In genomic region chr2:134681271-134681961, GRCm38 (mm10) we compare ENCODE assay signal across 9 mouse cellular contexts. TPM values are rescaled to one million over a fixed set of nuclear protein-coding genes. Genes with fewer than 3 reads are reported as not detected.
DNase-seq lines count a peak whose midpoint lies in the region; ATAC-seq lines count a peak whose summit lies in the region.
"Had no signal": no experiment of that assay in that cellular context is flagged by ENCODE, and none has a peak within 500 bp of the region (broad histone marks: within the 10 kb centered on the region; RNA-seq: fewer than 3 reads in every experiment).

No protein-coding gene starts in this region.

- ATAC-seq in megakaryocyte-erythroid progenitor cell, adult 5-6 weeks (replicated peaks; ENCODE audit: low FRiP score, low TSS enrichment, poor library complexity, severe bottlenecking): peak; percentile 94

- DNase-seq in ovary, postnatal 14 days (ENCODE audit: low spot score): peak; percentile 14
- DNase-seq in ovary, adult 18-20 months (ENCODE audit: low spot score): no peak
- peak; percentile 7 for DNase-seq in cerebellum, adult 11-12 months
- peak; percentile 21 to 80 for DNase-seq in frontal cortex, adult 2 months (ENCODE audit: extremely low spot score in 1 of 2, low spot score in 1 of 2)
- peak; percentile 36 to 42 for DNase-seq in kidney, postnatal 36 days
- DNase-seq in T-cell, adult 2 months (ENCODE audit: low spot score): no peak
- no peak for DNase-seq in spleen, adult 18-20 months
- DNase-seq: liver, embryonic 13.5 days had no signal

RNA-seq across cellular contexts. Expression of gene Tmx4, which starts 37.5 kb away (rescaled TPM):
- polyA plus RNA-seq in frontal cortex, adult 2 months (2012; rRNA removed): 83.8 and 89.0 TPM in 2 replicates
- total RNA-seq in megakaryocyte-erythroid progenitor cell, adult 5-6 weeks (2014; fragmentation: Nextera tagmentation): 17.6 and 24.0 TPM in 2 replicates
- total RNA-seq in megakaryocyte-erythroid progenitor cell, adult 5-6 weeks (2017): 34.2 and 53.8 TPM in 2 replicates

Comparison
In these comparisons a context has a peak if more than half of its experiments do, and no peak if none do; other contexts are left out.
1. DNase-seq: peak in ovary, postnatal 14 days (single experiment), cerebellum, adult 11-12 months (single experiment), frontal cortex, adult 2 months (2 of 2) and kidney, postnatal 36 days (2 of 2); none in ovary, adult 18-20 months (single experiment), T-cell, adult 2 months (single experiment) and spleen, adult 18-20 months (0 of 2).